In genomic region chr6:142962881-142963280, GRCm38 (mm10) we compare ENCODE assay signal across 10 mouse cellular contexts. TPM values are rescaled to one million over a fixed set of nuclear protein-coding genes. Genes with fewer than 3 reads are reported as not detected.
A peak's percentile ranks its signal among the peaks of the same experiment; 100 is the strongest.
DNase-seq lines count a peak whose midpoint lies in the region; ATAC-seq and TF ChIP-seq lines count a peak whose summit lies in the region.
"Had no signal": no experiment of that assay in that cellular context is flagged by ENCODE, and none has a peak within 500 bp of the region (broad histone marks: within the 10 kb centered on the region; RNA-seq: fewer than 3 reads in every experiment).

No protein-coding gene starts in this region.

- no peaks in the 10 kb centered on the region for H3K9me3 ChIP-seq in limb, embryonic 12.5 days
- no peaks in the 10 kb centered on the region for H3K9me3 ChIP-seq in limb, embryonic 10.5 days (replicated peaks)
- no peaks in the 10 kb centered on the region for H3K9me3 ChIP-seq in hindbrain, embryonic 10.5 days
- no peaks in the 10 kb centered on the region for H3K9me3 ChIP-seq in midbrain, postnatal 0 days (ENCODE audit: low read length)
- H3K9me3 ChIP-seq: liver, embryonic 12.5 days had no signal

- no peak for TF ChIP-seq CTCF in midbrain, postnatal 0 days (IDR thresholded peaks at IDR 0.05)

- H3K4me2 ChIP-seq in limb, embryonic 12.5 days = peak overlapping the region; percentile 95
- peak overlapping the region; percentile 81 for H3K4me2 ChIP-seq in midbrain, postnatal 0 days (ENCODE audit: low read depth, low read length, poor library complexity, severe bottlenecking)

- peaks cover 13% of the 10 kb centered on the region for H3K4me1 ChIP-seq in limb, embryonic 12.5 days (replicated peaks)
- peaks cover 20% of the 10 kb centered on the region for H3K4me1 ChIP-seq in limb, embryonic 10.5 days
- peaks cover 35% of the 10 kb centered on the region for H3K4me1 ChIP-seq in hindbrain, embryonic 10.5 days (replicated peaks)
- peaks cover 17% of the 10 kb centered on the region for H3K4me1 ChIP-seq in midbrain, postnatal 0 days (ENCODE audit: insufficient read depth, low read length)

- H3K27ac ChIP-seq in limb, embryonic 12.5 days = no peak overlapping the region
- H3K27ac ChIP-seq in limb, embryonic 10.5 days = no peak overlapping the region
- peak overlapping the region; percentile 97; the same call in 1 of the 2 replicates for H3K27ac ChIP-seq in hindbrain, embryonic 10.5 days
- H3K27ac ChIP-seq in midbrain, postnatal 0 days (ENCODE audit: low read depth, low read length) = no peak overlapping the region
- H3K27ac ChIP-seq: liver, embryonic 12.5 days had no signal

- WGBS in limb, embryonic 12.5 days = 93% methylated on average over 14 of the region's 14 CpGs
- 95% methylated on average over 14 of the region's 14 CpGs for WGBS in limb, embryonic 10.5 days
- 91% methylated on average over 14 of the region's 14 CpGs for WGBS in hindbrain, embryonic 10.5 days
- 87% methylated on average over 14 of the region's 14 CpGs for whole genome bisulfite sequencing in midbrain, postnatal 0 days

- DNase-seq in cerebellum, adult 11-12 months = peak; percentile 51
- DNase-seq in limb, embryonic 10.5 days (ENCODE audit: low spot score) = no peak
- no peak for DNase-seq in hindbrain, embryonic 10.5 days (ENCODE audit: low spot score)
- DNase-seq in midbrain, postnatal 0 days (ENCODE audit: low spot score) = no peak
- DNase-seq in adipocyte (ENCODE audit: low spot score) = no peak
- no peak for DNase-seq in frontal cortex, postnatal 14 days (ENCODE audit: low spot score in 2 of 2)
- DNase-seq: gastrocnemius, postnatal 36 days had no signal

- no peaks in the 10 kb centered on the region for H3K36me3 ChIP-seq in limb, embryonic 12.5 days
- H3K36me3 ChIP-seq in limb, embryonic 10.5 days = no peaks in the 10 kb centered on the region
- H3K36me3 ChIP-seq in hindbrain, embryonic 10.5 days = peaks cover 11% of the 10 kb centered on the region; the same call in 1 of the 2 replicates
- 0 out of 2 replicates have a peak, but pooled peaks cover 3% of the 10 kb centered on the region for H3K36me3 ChIP-seq in midbrain, postnatal 0 days (ENCODE audit: insufficient read depth, low read length)
- H3K36me3 ChIP-seq: liver, embryonic 12.5 days had no signal

- peak overlapping the region; percentile 64; the same call in 1 of the 2 replicates for H3K4me3 ChIP-seq in limb, embryonic 12.5 days (replicated peaks)
- no peak overlapping the region for H3K4me3 ChIP-seq in limb, embryonic 10.5 days
- H3K4me3 ChIP-seq in hindbrain, embryonic 10.5 days = peak overlapping the region; percentile 79
- peak overlapping the region; percentile 73 for H3K4me3 ChIP-seq in midbrain, postnatal 0 days (ENCODE audit: low read depth, low read length)

- no peak for ATAC-seq in cerebellum, adult (ENCODE audit: insufficient number of reproducible peaks, low FRiP score, low TSS enrichment)
- no peak for ATAC-seq in limb, embryonic 12.5 days (ENCODE audit: insufficient number of reproducible peaks, insufficient read depth, low FRiP score, low TSS enrichment, low read depth)
- ATAC-seq in midbrain, postnatal 0 days (ENCODE audit: low FRiP score) = no peak
- ATAC-seq: liver, embryonic 12.5 days had no signal

- H3K27me3 ChIP-seq in limb, embryonic 12.5 days = peaks cover 17% of the 10 kb centered on the region
- peaks cover 23% of the 10 kb centered on the region for H3K27me3 ChIP-seq in limb, embryonic 10.5 days (ENCODE audit: low read depth, poor library complexity, severe bottlenecking)
- H3K27me3 ChIP-seq in hindbrain, embryonic 10.5 days (ENCODE audit: insufficient read depth, poor library complexity, severe bottlenecking) = peaks cover 16% of the 10 kb centered on the region
- H3K27me3 ChIP-seq in midbrain, postnatal 0 days (ENCODE audit: insufficient read depth, low read length) = no peaks in the 10 kb centered on the region

- H3K9ac ChIP-seq in limb, embryonic 12.5 days (replicated peaks) = no peak overlapping the region
- peak overlapping the region; percentile 89; the same call in 1 of the 2 replicates for H3K9ac ChIP-seq in midbrain, postnatal 0 days (replicated peaks; ENCODE audit: low read length, poor library complexity, severe bottlenecking)
- H3K9ac ChIP-seq: liver, embryonic 12.5 days had no signal

RNA-seq across cellular contexts. Expression of gene St8sia1, which starts 1.4 kb away (rescaled TPM):
- 1.5 and 2.2 TPM in 2 replicates for polyA plus RNA-seq in limb, embryonic 12.5 days (2016; fragmentation: Nextera tagmentation; extraction: Ambion mirVana)
- polyA plus RNA-seq in limb, embryonic 10.5 days (2016; fragmentation: Nextera tagmentation; extraction: Ambion mirVana) = 0.73 and 0.91 TPM in 2 replicates
- polyA plus RNA-seq in hindbrain, embryonic 10.5 days (2016; fragmentation: Nextera tagmentation; extraction: Ambion mirVana) = 3.6 and 5.4 TPM in 2 replicates
- 17.7 and 25.3 TPM in 2 replicates for total RNA-seq in midbrain, postnatal 0 days (2014; rRNA removed)
- polyA plus RNA-seq in midbrain, postnatal 0 days (2015; fragmentation: Nextera tagmentation; extraction: Ambion mirVana) = 4.0 and 4.5 TPM in 2 replicates
